8 mouse cellular contexts compared by ENCODE assay signal in genomic region chr9:108338886-108339781, GRCm38 (mm10). TPM values are rescaled to one million over a fixed set of nuclear protein-coding genes. Genes with fewer than 3 reads are reported as not detected.
DNase-seq lines count a peak whose midpoint lies in the region; ATAC-seq lines count a peak whose summit lies in the region.

Gpx1 (plus strand) TSS chr9:108338903.

- no peaks in the 10 kb centered on the region for H3K27me3 ChIP-seq in hindbrain, embryonic 11.5 days (ENCODE audit: control insufficient read depth, insufficient read depth, low read length)

- H3K4me2 ChIP-seq in hindbrain, embryonic 11.5 days (replicated peaks; ENCODE audit: low read depth, low read length), result peak within 1 kb of the TSS; percentile 49

- peaks cover 11% of the 10 kb centered on the region; the same call in 1 of the 2 replicates for H3K4me1 ChIP-seq in hindbrain, embryonic 11.5 days (replicated peaks; ENCODE audit: control insufficient read depth, insufficient read depth, low read length)

- ATAC-seq in hindbrain, embryonic 11.5 days (ENCODE audit: low FRiP score), result peak; percentile 96

- peak within 1 kb of the TSS; percentile 81 for H3K4me3 ChIP-seq in hindbrain, embryonic 11.5 days (ENCODE audit: low read depth, low read length)

- H3K27ac ChIP-seq in hindbrain, embryonic 11.5 days (ENCODE audit: low read depth, low read length), result peak within 1 kb of the TSS; percentile 85

- H3K9me3 ChIP-seq in hindbrain, embryonic 11.5 days (ENCODE audit: control insufficient read depth, low read length), result no peaks in the 10 kb centered on the region

- 1% methylated on average over 49 of the region's 49 CpGs for WGBS in hindbrain, embryonic 11.5 days

- DNase-seq in Muller cell, postnatal 12 days (ENCODE audit: inconsistent ontology term), result peak; percentile 93
- peak; percentile 87 for DNase-seq in cerebellum, adult 9-11 months
- DNase-seq in frontal cortex, adult 2 months (ENCODE audit: extremely low spot score in 1 of 2, low spot score in 1 of 2), result peak; percentile 72 to 88
- DNase-seq in hindbrain, embryonic 11.5 days (ENCODE audit: low spot score), result peak; percentile 92
- peak; percentile 77 to 82 for DNase-seq in layer of hippocampus, postnatal 10 days (ENCODE audit: low spot score in 2 of 2)
- DNase-seq in lung, postnatal 10 days, result peak; percentile 97
- peak; percentile 89 for DNase-seq in ovary, postnatal 36 days (ENCODE audit: low spot score)
- peak; percentile 91 for DNase-seq in thymus, postnatal 25 days

- H3K36me3 ChIP-seq in hindbrain, embryonic 11.5 days (ENCODE audit: control insufficient read depth, insufficient read depth, low read length), result no peaks in the 10 kb centered on the region

- H3K9ac ChIP-seq in hindbrain, embryonic 11.5 days (ENCODE audit: low read depth, low read length), result peak within 1 kb of the TSS; percentile 95

RNA-seq across cellular contexts. Expression of gene Gpx1, which starts in this region (rescaled TPM):
- 271 and 307 TPM in 2 replicates for polyA plus RNA-seq in frontal cortex, adult 2 months (2012; rRNA removed)
- 821 and 840 TPM in 2 replicates for polyA plus RNA-seq in hindbrain, embryonic 11.5 days (2014; fragmentation: Nextera tagmentation; extraction: Ambion mirVana)
- total RNA-seq in layer of hippocampus, postnatal 10 days (2021), result 10 to 100 TPM; 63.6 to 67.8 TPM

Comparison
In these comparisons a context has a peak if more than half of its experiments do, and no peak if none do; other contexts are left out.
1. Peak in every context shown above with its lines: DNase-seq, ATAC-seq, H3K4me3 ChIP-seq and H3K27ac ChIP-seq.